Mouse (Mus musculus): ENCODE measurements around the gene Elovl3. TPM values are rescaled to one million over a fixed set of nuclear protein-coding genes. Genes with fewer than 3 reads are reported as not detected.

Gene Elovl3
- total RNA-seq, 2 experiments from 2014 or later = not detected

GRCm38 (mm10) chr19:46180274-46180673, 48.6 kb downstream of the Elovl3 start:
- no peak overlapping the region for H3K27ac ChIP-seq
- no peak overlapping the region for H3K4me3 ChIP-seq
- TF ChIP-seq CTCF (IDR thresholded peaks at IDR 0.05) = no peak
- intact Hi-C loops (cut with DNase I) = no loop called here
- no peak for DNase-seq

- Histone ChIP-seq H3K27ac (no peak overlapping the region), H3K4me3 (no peak overlapping the region)
- intact Hi-C loops (cut with DNase I) = no loop called here
- no peak for DNase-seq
- TF ChIP-seq CTCF (IDR thresholded peaks at IDR 0.05) = no peak
Measured at GRCm38 (mm10) chr19:46182241-46182640, 50.5 kb downstream of the Elovl3 start.

Other genes starting within 250 kb of the Elovl3 start
- 10 to 100 TPM; 13.6 to 14.7 TPM for gene Armh3, start 133.4 kb upstream of the Elovl3 start, total RNA-seq (2021)
- gene Hps6, start 128.4 kb upstream of the Elovl3 start, total RNA-seq (2021) = 1 to 10 TPM; 3.4 to 3.9 TPM
- 10 to 100 TPM; 15.0 to 24.0 TPM for gene Pprc1, start 87.0 kb upstream of the Elovl3 start, total RNA-seq (2021)
- 10 to 100 TPM; 17.8 to 19.5 TPM for gene Ldb1, start 86.7 kb upstream of the Elovl3 start, total RNA-seq (2021)
- gene Nolc1, start 56.0 kb upstream of the Elovl3 start, total RNA-seq (2021) = 10 to 100 TPM; 22.4 to 22.5 TPM
- 10 to 100 TPM in 1 of 2 experiments, 1 to 10 TPM in 1; 4.6 to 15.1 TPM for gene Pitx3, start 16.4 kb downstream of the Elovl3 start, total RNA-seq (2021)
- 10 to 100 TPM; 47.4 to 59.0 TPM for gene Gbf1, start 20.6 kb downstream of the Elovl3 start, total RNA-seq (2021)
- 1 to 10 TPM; 8.2 to 8.5 TPM for gene Nfkb2, start 172.4 kb downstream of the Elovl3 start, total RNA-seq (2021)
- under 1 TPM; 0.14 to 0.36 TPM for gene Psd, start 195.3 kb downstream of the Elovl3 start, total RNA-seq (2021)
- gene Fbxl15, start 196.3 kb downstream of the Elovl3 start, total RNA-seq (2021) = 1 to 10 TPM; 2.9 to 3.8 TPM
- 10 to 100 TPM; 58.2 to 67.6 TPM for gene Cuedc2, start 206.8 kb downstream of the Elovl3 start, total RNA-seq (2021)
- 1 to 10 TPM in 1 of 2 experiments, under 1 TPM in 1; 0.82 to 1.2 TPM for gene Mfsd13a, start 209.2 kb downstream of the Elovl3 start, total RNA-seq (2021)
- under 1 TPM; 0.17 to 0.18 TPM for gene 2310034G01Rik, start 218.4 kb downstream of the Elovl3 start, total RNA-seq (2021)